Mouse (Mus musculus) gastrocnemius, postnatal 14 days (tissue): ENCODE data around the gene 1700061G19Rik. TPM values are rescaled to one million over a fixed set of nuclear protein-coding genes. Genes with fewer than 3 reads are reported as not detected.

ENCODE experiments used
- DNase-seq: peaks from one replicate; pipeline ENCODE4 v3.0.0; 2021; ENCODE audit warnings: mixed read lengths
- intact Hi-C: fragments of 180-260 bp; cut with DNase I; formaldehyde crosslinking; loops from one replicate; pipeline ENCODE4 v1.15.1; 2025; ENCODE audit warnings: low total_unique reads
- long read RNA-seq, 2 experiments: library from polyadenylated mRNA; stranded (forward); transcript quantifications; one replicate each; pipeline ENCODE4 v2.0.0; 2021
- total RNA-seq, 2 experiments: library from RNA; stranded (reverse); gene quantifications; 2 replicates each; pipeline ENCODE4 v1.2.3; 2021

1700061G19Rik gene
- total RNA-seq = not detected
- long read RNA-seq, experiment 1, partial matches to known transcripts = 0 of 1 reads
- long read RNA-seq, experiment 1, other reads (novel, unspliced or antisense) = 1 of 1 reads
- long read RNA-seq, experiment 2 = 0 reads

GRCm38 (mm10) chr17:56874936-56875651 lies at the start of gene 1700061G19Rik:
TSS of gene 1700061G19Rik (plus strand) at chr17:56875477.
- intact Hi-C loops = no loop called here
- no peak for DNase-seq

DNA sequence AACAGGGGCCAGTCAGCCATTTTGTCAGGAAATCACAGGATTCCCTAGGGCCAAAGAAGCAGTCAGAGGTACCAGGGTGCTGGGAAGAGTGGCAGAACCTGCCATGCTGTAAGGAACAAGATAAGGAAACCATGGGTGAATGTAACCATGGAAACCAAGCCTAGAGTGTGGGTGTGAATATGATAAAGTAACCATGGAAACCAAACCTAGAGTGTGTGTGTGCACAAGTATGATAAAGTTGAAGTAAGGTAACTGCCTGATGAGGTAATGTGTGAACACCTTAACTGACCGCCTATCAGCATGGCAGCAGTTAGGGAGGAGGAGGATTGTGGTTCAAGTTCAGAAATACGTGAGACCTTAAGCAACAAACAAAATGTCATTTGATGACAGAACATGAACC lies 48.6 kb upstream of the 1700061G19Rik start:
- DNase-seq = no peak
- intact Hi-C loops = loop anchor here (5.0 kb wide), 1 partner anchor 236 kb away; no protein-coding TSS in a partner anchor

- no peak for DNase-seq
- intact Hi-C loops = loop anchor here (5.0 kb wide), 1 partner anchor 233 kb away; no protein-coding TSS in a partner anchor
Measured at GRCm38 (mm10) chr17:56829171-56829570, 46.1 kb upstream of the 1700061G19Rik start.

DNA sequence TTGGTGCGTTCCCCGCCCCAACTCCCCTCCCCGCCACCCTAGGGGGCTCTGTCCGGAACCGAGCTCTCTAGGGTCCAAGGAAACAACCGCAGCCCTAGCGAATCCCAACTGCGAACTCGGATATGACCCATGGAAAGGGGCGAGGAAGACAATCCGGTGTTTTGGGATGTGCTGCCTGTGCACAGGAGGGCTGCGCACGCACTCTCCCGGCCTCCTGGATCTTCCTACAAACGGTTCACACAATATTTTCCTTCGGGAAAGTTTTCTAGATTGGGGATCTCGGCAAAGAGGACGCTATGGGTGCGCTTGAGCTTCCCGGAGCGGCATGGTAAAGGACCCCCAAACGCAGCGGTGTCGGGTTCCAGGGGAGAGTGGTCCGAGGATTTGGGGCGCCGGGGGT lies 45.5 kb upstream of the 1700061G19Rik start:
- DNase-seq = no peak

DNA sequence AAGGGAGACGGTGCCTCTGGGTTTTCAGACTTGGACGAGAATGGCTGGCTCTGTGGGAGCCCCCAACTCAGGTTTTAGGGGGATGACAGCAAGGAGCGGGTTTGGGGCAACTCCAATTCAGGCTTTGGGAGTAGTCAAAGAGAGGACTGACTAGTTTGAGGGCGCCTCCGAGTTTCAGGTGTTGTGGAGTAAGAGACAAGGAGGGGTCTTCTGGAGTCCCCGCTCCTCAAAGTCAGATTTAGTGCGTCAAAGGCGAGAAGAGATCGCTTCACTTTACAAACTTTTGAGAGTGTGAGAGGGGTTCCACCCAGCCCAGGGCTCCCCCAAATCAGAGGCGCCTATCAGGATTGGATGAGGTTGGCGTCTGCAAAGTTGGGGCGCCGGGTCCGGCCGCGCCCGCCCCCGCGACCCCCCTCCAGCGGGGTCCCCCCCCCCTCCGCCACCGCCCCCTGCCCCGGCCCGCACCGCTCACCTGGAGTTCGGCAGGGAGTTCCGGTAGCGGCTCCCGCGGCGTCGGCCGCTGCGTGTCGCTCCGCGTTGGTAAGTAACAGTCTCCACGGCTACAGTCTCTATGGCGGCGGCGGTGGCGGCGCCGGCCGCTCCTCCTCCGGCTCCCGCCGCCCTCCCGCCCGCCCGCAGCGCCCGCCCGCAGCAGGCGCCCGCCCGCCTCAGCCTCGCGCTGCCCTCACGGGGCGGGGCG lies 44.7 kb upstream of the 1700061G19Rik start, which contains the start of gene Rfx2:
Gene Rfx2 (minus strand): TSS at position 603 of the 700 bp plus-strand sequence.
- intact Hi-C loops = no loop called here
- DNase-seq = no peak

More for the DNA sequence above, 45.5 kb upstream of the 1700061G19Rik start:
- intact Hi-C loops = loop anchor here (5.0 kb wide), 1 partner anchor 233 kb away; no protein-coding TSS in a partner anchor

- peak; percentile 99 for DNase-seq
- intact Hi-C loops = no loop called here
Measured at GRCm38 (mm10) chr17:56831111-56831816, 44.0 kb upstream of the 1700061G19Rik start.

- no peak for DNase-seq
- intact Hi-C loops = no loop called here
Measured at GRCm38 (mm10) chr17:56832918-56833317, 42.4 kb upstream of the 1700061G19Rik start.

GRCm38 (mm10) chr17:56833381-56833780 lies 41.9 kb upstream of the 1700061G19Rik start:
- intact Hi-C loops = no loop called here
- no peak for DNase-seq

DNA sequence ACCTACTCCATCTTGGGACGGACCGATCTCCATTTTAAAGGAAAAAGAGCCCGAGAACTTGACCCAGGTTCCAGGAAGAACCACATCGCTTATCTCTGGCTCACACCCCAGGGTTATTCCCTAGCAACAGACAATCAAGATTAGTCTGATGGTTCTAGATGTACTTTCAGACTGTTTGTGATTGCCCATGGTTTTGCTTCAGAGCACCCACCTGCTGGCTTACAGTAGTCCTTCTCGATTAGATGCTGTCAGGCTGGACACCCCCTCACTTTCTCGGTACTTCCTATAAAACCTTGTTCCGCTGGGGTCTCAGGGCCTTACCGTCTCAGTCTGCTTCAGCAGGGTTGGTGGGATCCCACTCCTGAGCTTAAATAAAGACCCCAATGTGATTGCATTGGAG lies 38.9 kb upstream of the 1700061G19Rik start:
- DNase-seq = no peak
- intact Hi-C loops = no loop called here

- intact Hi-C loops = no loop called here
- no peak for DNase-seq
Measured at GRCm38 (mm10) chr17:56840524-56840923, 34.8 kb upstream of the 1700061G19Rik start.

DNA sequence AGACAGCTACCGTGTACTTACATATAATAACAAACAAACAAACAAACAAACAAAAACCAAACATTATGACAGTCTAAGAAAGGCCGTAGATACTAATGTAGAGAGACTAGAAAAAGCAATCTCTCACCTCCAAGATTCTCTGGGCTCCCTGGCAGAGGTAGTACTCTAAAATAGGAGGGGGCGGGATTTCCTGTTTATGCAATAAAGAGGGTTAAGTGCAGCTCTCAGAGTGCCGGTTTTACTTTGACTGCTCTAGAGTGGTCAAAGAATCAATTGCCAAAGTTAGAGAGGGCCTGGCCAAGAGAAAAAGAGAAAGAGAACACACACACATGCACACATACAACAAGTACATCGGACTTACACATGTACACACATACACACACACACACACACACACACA lies 33.1 kb upstream of the 1700061G19Rik start:
- DNase-seq = no peak
- intact Hi-C loops = no loop called here

- DNase-seq = no peak
- intact Hi-C loops = no loop called here
Measured at GRCm38 (mm10) chr17:56843678-56844077, 31.6 kb upstream of the 1700061G19Rik start.

DNA sequence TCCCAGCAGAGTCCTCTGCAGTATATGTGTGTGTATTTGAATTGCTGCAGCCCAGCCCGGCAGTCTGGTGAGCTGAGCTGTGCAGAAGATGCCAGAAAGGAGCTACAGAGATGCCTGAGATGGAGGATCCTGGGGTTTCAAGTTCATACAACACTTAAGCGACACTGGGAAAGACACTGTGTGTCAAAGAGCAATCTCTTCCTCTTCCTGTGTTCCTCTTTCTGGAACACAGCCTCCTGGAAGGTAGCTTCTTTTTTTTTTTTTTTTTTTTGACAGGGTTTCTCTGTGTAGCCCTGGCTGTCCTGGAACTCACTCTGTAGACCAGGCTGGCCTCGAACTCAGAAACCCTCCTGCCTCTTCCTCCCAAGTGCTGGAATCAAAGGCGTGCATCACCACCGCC lies 26.5 kb upstream of the 1700061G19Rik start:
- no peak for DNase-seq
- intact Hi-C loops = no loop called here

DNA sequence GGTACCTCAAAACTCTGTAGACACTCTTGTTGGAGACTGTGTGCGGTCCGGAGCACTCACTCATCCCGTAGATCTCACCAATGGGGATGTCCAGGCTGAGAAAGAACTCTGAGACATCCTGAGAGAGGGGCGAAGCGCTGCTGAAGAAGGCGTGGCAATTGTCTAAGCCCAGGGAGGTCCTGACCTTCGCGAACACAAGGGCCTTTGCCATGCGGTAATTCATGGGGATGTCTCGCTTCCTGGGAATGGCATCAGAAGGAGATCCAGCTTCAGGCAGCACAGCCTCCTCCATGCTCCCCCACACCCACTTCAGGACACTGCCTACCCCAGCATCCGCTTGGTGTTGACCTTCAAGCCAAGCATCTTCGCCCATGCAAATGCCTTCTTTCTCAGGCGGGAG lies 25.6 kb upstream of the 1700061G19Rik start:
- intact Hi-C loops = no loop called here
- no peak for DNase-seq

DNA sequence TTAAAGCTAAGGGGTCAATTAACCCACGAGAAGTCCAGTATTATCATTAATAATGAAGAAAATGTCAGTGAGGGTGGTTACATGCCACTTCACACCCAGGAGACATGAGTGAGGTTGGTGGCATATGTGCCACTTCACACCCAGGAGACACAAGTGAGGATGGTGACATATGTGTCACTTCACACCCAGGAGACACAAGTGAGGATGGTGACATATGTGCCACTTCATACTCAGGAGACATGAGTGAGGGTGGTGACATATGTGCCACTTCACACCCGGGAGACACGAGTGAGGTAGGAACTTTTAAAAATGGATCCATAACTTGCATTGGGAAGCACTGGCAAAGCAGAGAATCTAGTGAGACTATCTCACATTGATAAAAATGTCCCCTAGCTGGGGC lies 24.1 kb upstream of the 1700061G19Rik start:
- no peak for DNase-seq
- intact Hi-C loops = no loop called here

- intact Hi-C loops = loop anchor here (5.0 kb wide), 1 partner anchor 48 kb away; no protein-coding TSS in a partner anchor
- DNase-seq = no peak
Measured at GRCm38 (mm10) chr17:56855421-56855820, 19.9 kb upstream of the 1700061G19Rik start.

DNA sequence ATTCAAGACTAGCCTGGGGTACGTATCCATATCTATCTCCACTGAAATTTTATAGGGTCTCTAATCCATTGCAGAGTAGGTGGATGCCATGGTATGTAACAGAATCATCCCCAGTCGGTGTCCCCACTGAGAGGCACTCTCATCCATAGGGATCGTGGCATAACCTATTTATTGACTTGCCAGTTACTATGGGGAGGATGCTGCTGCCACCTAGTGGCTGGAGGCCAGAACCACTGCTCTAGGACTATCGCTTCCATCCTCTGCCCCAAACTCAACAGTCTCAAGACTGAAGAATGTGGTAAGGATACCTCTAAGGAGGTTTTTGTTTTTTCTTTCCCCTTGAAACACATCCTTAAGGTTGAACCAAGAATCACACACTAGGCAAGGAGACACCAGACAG lies 17.1 kb upstream of the 1700061G19Rik start:
- DNase-seq = peak; percentile 67

GRCm38 (mm10) chr17:56858922-56859321 lies 16.4 kb upstream of the 1700061G19Rik start:
- DNase-seq = peak; percentile 25
- intact Hi-C loops = loop anchor here (5.0 kb wide), 1 partner anchor 52 kb away; no protein-coding TSS in a partner anchor

More for the DNA sequence above, 17.1 kb upstream of the 1700061G19Rik start:
- intact Hi-C loops = loop anchor here (5.0 kb wide), 1 partner anchor 51 kb away; no protein-coding TSS in a partner anchor

- intact Hi-C loops = no loop called here
- DNase-seq = no peak
Measured at GRCm38 (mm10) chr17:56861197-56861596, 14.1 kb upstream of the 1700061G19Rik start.

DNA sequence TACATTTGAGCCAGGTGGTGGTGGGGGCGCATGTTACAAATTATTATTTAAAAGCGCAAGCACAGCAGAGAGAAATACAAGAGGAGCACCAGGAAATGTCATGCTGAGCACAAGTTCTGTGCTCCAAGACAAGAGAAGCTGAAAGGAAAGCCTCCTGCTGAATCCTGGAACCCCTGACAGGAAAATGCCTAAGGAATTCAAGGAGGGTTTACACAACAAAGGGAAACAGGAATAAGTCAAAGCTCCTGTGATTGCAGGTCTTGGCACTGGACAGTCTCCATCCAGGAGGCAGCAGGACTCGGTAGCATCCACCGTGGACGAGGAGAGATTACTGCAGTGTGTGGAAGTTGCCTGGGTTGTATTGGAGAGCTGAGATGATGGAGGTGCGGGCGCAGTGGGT lies 9.2 kb upstream of the 1700061G19Rik start:
- intact Hi-C loops = no loop called here
- no peak for DNase-seq
